Mouse (Mus musculus) lung, postnatal 0 days (tissue): ENCODE results near the gene Pnpla5. TPM values are rescaled to one million over a fixed set of nuclear protein-coding genes. Genes with fewer than 3 reads are reported as not detected.
A peak's percentile ranks its signal among the peaks of the same experiment; 100 is the strongest.

ENCODE experiments used
- ATAC-seq: fragments of 200-750 bp; cut with Nextera tagmentation; 2 replicates; pipeline ENCODE4 v1.8.0; 2017; ENCODE audit warnings: moderate library complexity
- DNase-seq: peaks from one replicate; pipeline ENCODE4 v3.0.0-alpha.2; 2016; ENCODE audit warnings: low spot score
- H3K27ac ChIP-seq: fragments of 300-500 bp; sonication (generic); 2 replicates; pipeline ENCODE4 v1.5.1; 2014; ENCODE audit warnings: antibody characterized with exemption, mild to moderate bottlenecking, low read length, mixed read lengths
- H3K27me3 ChIP-seq: fragments of 300-500 bp; sonication (generic); replicated peaks from 2 replicates; pipeline ENCODE4 v1.6.1; 2014; ENCODE audit warnings: low read length, mixed read lengths; ENCODE audit not compliant: insufficient read depth
- H3K36me3 ChIP-seq: fragments of 300-500 bp; sonication (generic); 2 replicates; pipeline ENCODE4 v1.6.1; 2014; ENCODE audit warnings: low read length, mixed read lengths; ENCODE audit not compliant: insufficient read depth
- H3K4me1 ChIP-seq: fragments of 300-500 bp; sonication (generic); 2 replicates; pipeline ENCODE4 v1.6.1; 2014; ENCODE audit warnings: antibody characterized with exemption, low read depth, low read length, mixed read lengths; ENCODE audit not compliant: insufficient read depth
- H3K4me2 ChIP-seq: fragments of 300-500 bp; sonication (generic); replicated peaks from 2 replicates; pipeline ENCODE4 v1.6.1; 2014; ENCODE audit warnings: low read depth, mild to moderate bottlenecking, low read length, moderate library complexity, mixed read lengths
- H3K4me3 ChIP-seq: fragments of 300-500 bp; sonication (generic); 2 replicates; pipeline ENCODE4 v1.5.1; 2014; ENCODE audit warnings: low read depth, low read length
- H3K9ac ChIP-seq: fragments of 300-500 bp; sonication (generic); replicated peaks from 2 replicates; pipeline ENCODE4 v1.6.1; 2014; ENCODE audit warnings: low read depth, mild to moderate bottlenecking
- H3K9me3 ChIP-seq: fragments of 300-500 bp; sonication (generic); 2 replicates; pipeline ENCODE4 v1.6.1; 2016; ENCODE audit warnings: low read length, mixed read lengths
- CTCF ChIP-seq: IDR thresholded peaks from 2 replicates; pipeline ENCODE4 v1.5.1; 2016; ENCODE audit warnings: antibody characterized with exemption, mild to moderate bottlenecking
- EP300 ChIP-seq: IDR thresholded peaks from 2 replicates; pipeline ENCODE4 v1.6.1; 2016; ENCODE audit warnings: antibody characterized with exemption, mild to moderate bottlenecking, control low read depth
- WGBS: fragments of 180-500 bp; shearing (Covaris S2); extraction: QIAGEN DNeasy Blood & Tissue Kit; methylation state at CpG from one replicate; pipeline ENCODE4 v1.1.7; 2014; 5-methylcytosine and 5-hydroxymethylcytosine counted together
- polyA plus RNA-seq: library from polyadenylated mRNA; unstranded; fragments of >200 nt; fragmentation: Nextera tagmentation; extraction: Ambion mirVana; gene quantifications from 2 replicates; pipeline ENCODE4 v1.2.1, GENCODE M21; 2015

Gene Pnpla5
- polyA plus RNA-seq, 1 experiment from 2014 or later, result not detected

DNA sequence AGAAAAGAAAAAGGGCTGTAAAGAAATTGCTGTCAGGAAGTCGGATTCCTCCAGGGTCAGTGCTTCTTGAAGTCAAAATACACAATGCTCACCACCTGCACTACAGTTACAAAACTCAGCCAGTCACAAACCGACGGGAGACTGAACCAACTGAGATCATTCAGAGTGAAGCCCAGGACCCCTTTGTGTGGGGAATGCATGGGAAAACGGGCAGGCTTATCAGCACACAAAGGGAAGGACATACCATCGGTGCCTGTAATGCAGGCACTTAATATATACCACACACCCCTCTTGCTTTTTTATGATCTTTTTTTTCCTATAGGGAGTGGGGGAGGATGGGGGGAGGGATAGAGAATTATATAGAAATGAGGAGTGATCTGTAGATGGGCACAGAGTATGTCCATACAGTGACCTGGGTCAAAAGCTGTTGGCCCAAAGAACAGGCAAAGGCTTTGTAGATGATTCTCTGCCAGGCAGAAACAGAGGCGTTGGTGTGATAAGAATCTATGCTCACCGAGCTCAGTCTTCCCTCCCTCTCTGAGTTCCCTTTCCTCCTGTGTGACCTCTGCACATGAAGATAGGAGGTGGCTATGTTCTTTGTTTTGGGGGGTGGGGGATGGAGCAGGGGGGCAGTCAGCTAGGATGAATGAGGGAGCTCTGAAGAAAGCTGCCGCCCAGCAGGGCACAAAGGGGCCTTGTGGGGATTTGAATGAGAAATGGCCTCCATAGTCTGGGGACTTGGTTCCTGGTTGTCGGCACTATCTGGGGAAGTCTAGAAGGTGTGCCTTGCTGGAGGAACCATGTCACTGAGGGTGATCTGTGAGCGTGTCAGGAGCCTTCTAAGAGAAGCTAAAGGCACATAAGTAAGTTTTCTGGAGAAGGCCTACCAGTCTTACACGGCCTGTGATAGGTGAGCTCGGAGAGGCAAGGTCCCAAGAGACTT is 13.8 kb upstream of the Pnpla5 start:
- Histone ChIP-seq H3K4me2 (no peak overlapping the region), H3K9ac (no peak overlapping the region), H3K4me3 (no peak overlapping the region), H3K27ac (no peak overlapping the region), H3K36me3 (no peaks in the 10 kb centered on the region), H3K9me3 (no peaks in the 10 kb centered on the region), H3K4me1 (peaks cover 3% of the 10 kb centered on the region; the same call in 1 of the 2 replicates), H3K27me3 (no peaks in the 10 kb centered on the region)
- DNase-seq, result no peak
- ATAC-seq, result no peak
- TF ChIP-seq CTCF (no peak), EP300 (no peak)
- 33% methylated on average over 12 of the region's 12 CpGs for WGBS

DNA sequence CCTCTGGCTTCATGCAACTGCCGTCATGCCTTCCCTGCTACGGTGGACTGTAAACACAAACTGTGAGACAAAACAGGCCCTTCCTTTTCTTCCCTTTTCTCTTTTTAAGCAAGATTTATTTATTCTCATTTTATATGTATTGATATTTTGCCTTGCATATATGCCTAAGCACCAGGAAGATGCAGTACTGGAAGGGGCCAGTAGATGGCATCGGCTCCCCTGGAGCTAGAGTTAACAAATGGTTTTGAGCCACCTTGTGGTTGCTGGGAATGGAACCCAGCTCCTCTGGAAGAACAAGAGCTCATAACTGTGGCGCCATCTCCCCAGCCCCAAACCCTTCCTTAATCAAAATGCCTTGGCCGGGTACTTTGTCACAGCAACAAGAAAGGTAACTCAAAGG is 12.5 kb upstream of the Pnpla5 start:
- Histone ChIP-seq H3K27me3 (no peaks in the 10 kb centered on the region), H3K27ac (no peak overlapping the region), H3K4me1 (peaks cover 3% of the 10 kb centered on the region; the same call in 1 of the 2 replicates), H3K36me3 (no peaks in the 10 kb centered on the region), H3K9ac (no peak overlapping the region), H3K4me3 (no peak overlapping the region), H3K9me3 (no peaks in the 10 kb centered on the region), H3K4me2 (no peak overlapping the region)
- 67% methylated on average over 5 of the region's 5 CpGs for WGBS
- DNase-seq (no peak), ATAC-seq (no peak)
- TF ChIP-seq CTCF, result peak; percentile 64
- TF ChIP-seq EP300, result no peak

DNA sequence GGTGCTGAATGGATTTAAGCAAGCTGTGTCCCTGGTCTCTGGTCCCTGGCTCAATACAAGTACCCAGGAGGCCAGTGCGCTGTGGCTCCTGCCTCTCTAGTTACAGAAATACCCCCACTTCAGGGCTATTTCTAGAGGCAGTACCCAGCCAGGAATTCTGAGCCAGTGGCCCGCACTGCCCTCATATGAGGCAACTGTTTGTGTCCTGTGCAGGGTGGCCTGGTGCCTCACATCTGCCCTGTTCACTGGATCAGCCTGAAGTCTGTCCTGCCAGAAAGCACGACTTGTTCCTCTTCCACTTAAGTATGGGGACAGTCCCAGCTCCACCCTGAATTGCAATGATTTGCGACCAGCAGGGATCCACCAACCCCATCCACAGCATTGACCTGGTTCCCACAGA is 10.5 kb upstream of the Pnpla5 start:
- H3K36me3 ChIP-seq, result no peaks in the 10 kb centered on the region
- WGBS, result 58% methylated on average over 4 of the region's 4 CpGs
- no peak overlapping the region for H3K4me3 ChIP-seq
- no peaks in the 10 kb centered on the region for H3K27me3 ChIP-seq
- H3K4me1 ChIP-seq, result no peaks in the 10 kb centered on the region
- no peak overlapping the region for H3K4me2 ChIP-seq
- TF ChIP-seq CTCF (no peak), EP300 (no peak)
- H3K27ac ChIP-seq, result no peak overlapping the region
- no peaks in the 10 kb centered on the region for H3K9me3 ChIP-seq
- no peak overlapping the region for H3K9ac ChIP-seq
- DNase-seq (no peak), ATAC-seq (no peak)

DNA sequence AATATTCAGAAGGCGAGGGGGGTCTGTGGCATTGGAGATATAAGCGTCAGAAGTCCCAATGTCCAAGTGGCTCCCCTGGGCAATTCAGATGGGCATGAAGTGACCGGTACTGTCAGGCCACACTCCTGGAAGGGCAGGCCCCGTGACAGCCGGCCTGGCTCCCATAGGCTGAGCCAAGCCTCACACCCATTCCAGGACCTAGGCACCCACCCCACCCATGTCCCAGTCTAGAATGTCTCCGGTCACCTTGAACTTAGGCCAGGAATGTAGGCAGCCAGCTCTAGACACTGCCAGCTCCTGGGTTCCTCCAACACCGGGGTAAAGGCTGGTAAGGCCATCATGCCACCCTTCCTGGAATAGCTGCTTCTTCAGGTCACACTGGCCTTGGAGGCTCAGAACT is 9.0 kb upstream of the Pnpla5 start:
- H3K4me3 ChIP-seq, result no peak overlapping the region
- no peaks in the 10 kb centered on the region for H3K36me3 ChIP-seq
- no peaks in the 10 kb centered on the region for H3K4me1 ChIP-seq
- ATAC-seq (no peak), DNase-seq (no peak)
- no peaks in the 10 kb centered on the region for H3K27me3 ChIP-seq
- WGBS, result 93% methylated on average over 7 of the region's 7 CpGs
- no peak overlapping the region for H3K27ac ChIP-seq
- no peak overlapping the region for H3K4me2 ChIP-seq
- no peaks in the 10 kb centered on the region for H3K9me3 ChIP-seq
- TF ChIP-seq CTCF, result no peak
- no peak for TF ChIP-seq EP300
- no peak overlapping the region for H3K9ac ChIP-seq

DNA sequence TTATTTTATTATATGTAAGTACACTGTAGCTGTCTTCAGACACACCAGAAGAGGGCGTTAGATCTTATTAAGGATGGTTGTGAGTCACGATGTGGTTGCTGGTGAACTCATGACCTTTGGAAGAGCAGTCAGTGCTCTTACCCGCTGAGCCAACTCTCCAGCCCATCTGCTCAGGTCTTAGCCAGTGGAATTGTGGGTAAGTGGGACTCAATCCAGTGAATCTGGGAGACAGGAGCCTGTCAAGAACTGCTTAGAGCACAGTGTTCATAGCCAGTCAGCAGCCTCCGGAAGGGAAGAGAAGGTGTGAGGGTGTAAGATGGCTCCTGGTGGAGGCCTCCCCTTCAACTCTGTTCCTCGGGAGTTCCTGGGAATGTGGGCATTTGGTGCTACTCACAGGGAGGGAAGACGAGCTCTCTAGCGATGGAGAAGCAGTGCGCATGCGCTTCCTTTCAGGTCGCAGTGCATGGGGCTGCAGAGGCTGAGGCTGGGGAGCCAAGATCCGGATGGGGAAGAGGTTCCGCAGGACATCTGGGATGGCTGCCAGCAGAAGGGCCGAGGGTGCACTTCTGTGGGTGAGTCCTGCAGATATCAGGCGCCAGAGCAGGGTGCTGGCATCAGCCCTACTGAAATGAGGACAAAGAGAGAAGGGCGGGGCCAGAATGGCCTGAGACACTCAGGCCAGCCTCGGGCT is 8.3 kb upstream of the Pnpla5 start:
- Histone ChIP-seq H3K9ac (no peak overlapping the region), H3K4me1 (no peaks in the 10 kb centered on the region), H3K27me3 (no peaks in the 10 kb centered on the region), H3K9me3 (no peaks in the 10 kb centered on the region), H3K36me3 (no peaks in the 10 kb centered on the region), H3K4me3 (no peak overlapping the region), H3K4me2 (no peak overlapping the region), H3K27ac (no peak overlapping the region)
- ATAC-seq, result peak; percentile 56; the same call in 1 of the 2 replicates
- WGBS, result 42% methylated on average over 16 of the region's 16 CpGs
- TF ChIP-seq CTCF (no peak), EP300 (no peak)
- DNase-seq, result peak; percentile 15

DNA sequence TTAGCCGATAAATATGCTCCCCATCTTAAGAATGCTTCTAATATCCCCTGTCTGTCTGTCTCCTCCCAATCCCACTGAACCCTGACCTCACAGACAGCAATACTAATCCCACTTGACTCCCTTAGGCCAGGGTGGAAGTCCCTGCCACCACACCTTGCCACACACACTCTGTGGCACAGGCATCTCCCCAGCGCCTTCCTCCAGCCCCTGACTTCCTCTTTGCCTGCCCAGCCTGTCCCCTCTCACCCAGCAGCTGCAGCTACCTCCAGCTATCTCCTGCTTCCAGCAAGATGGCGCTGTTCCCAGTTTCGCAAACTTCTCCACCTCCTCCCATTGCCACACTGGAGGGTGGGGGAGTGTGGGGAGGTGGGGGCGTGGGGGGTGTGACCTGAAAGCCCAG is 3.9 kb upstream of the Pnpla5 start:
- no peaks in the 10 kb centered on the region for H3K36me3 ChIP-seq
- H3K9ac ChIP-seq, result no peak overlapping the region
- no peak overlapping the region for H3K4me2 ChIP-seq
- H3K27ac ChIP-seq, result no peak overlapping the region
- no peaks in the 10 kb centered on the region for H3K9me3 ChIP-seq
- H3K4me1 ChIP-seq, result no peaks in the 10 kb centered on the region
- TF ChIP-seq CTCF (no peak), EP300 (no peak)
- 32% methylated on average over 5 of the region's 5 CpGs for WGBS
- DNase-seq, result peak; percentile 15
- 0 out of 2 replicates have a peak, but pooled peaks have one; percentile 19 for ATAC-seq
- H3K27me3 ChIP-seq, result no peaks in the 10 kb centered on the region
- H3K4me3 ChIP-seq, result no peak overlapping the region
